7 mouse cellular contexts compared by ENCODE assay signal in the genomic region with DNA sequence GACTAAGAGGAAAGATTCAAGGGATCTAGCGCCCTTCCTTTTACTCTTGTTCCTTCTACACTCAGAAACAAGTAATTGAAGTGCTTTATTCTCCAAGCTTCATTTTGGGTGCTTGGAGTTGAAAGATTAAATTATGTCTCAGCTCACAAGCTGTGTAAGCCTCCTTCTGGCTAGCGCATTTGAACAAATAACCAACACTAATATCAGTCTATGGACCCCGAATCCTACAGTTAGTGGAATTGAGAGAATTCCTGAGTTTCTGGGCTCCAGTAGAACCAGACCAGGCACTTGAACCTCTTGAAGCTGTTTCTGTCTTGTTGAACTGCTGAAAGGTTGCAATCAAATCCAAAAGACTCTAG. TPM values are rescaled to one million over a fixed set of nuclear protein-coding genes. Genes with fewer than 3 reads are reported as not detected.
DNase-seq lines count a peak whose midpoint lies in the region; ATAC-seq and TF ChIP-seq lines count a peak whose summit lies in the region.

No protein-coding gene starts in this region.

- ATAC-seq in lung, embryonic 15.5 days (ENCODE audit: borderline replicate concordance, extremely low read depth, low FRiP score, low TSS enrichment) = peak; percentile 8; the same call in 1 of the 2 replicates
- ATAC-seq in limb, embryonic 14.5 days (ENCODE audit: low FRiP score, low read depth) = no peak; the same call in 1 of the 2 replicates

- no peak for DNase-seq in lung, postnatal 25 days (ENCODE audit: low spot score)
- no peak for DNase-seq in forebrain, embryonic 10.5 days (ENCODE audit: extremely low spot score, low spot score)
- DNase-seq in limb, embryonic 14.5 days (ENCODE audit: low spot score) = no peak
- no peak for DNase-seq in spleen, postnatal 36 days (ENCODE audit: low spot score in 2 of 2)
- no peak for DNase-seq in left cerebral cortex, adult 9 months (ENCODE audit: low spot score in 2 of 2)

- H3K9me3 ChIP-seq in lung, embryonic 15.5 days = no peaks in the 10 kb centered on the region
- H3K9me3 ChIP-seq in forebrain, embryonic 10.5 days = no peaks in the 10 kb centered on the region
- no peaks in the 10 kb centered on the region for H3K9me3 ChIP-seq in limb, embryonic 14.5 days (ENCODE audit: control insufficient read depth, low read length)

- peak overlapping the region; percentile 97 for H3K4me3 ChIP-seq in lung, embryonic 15.5 days
- peak overlapping the region; percentile 96 for H3K4me3 ChIP-seq in forebrain, embryonic 10.5 days
- peak overlapping the region; percentile 93 for H3K4me3 ChIP-seq in limb, embryonic 14.5 days (replicated peaks; ENCODE audit: low read length)
- peak overlapping the region; percentile 95 for H3K4me3 ChIP-seq in small intestine, adult 2 months (ENCODE audit: low read depth, low read length)

- peaks cover 10% of the 10 kb centered on the region; the same call in 1 of the 2 replicates for H3K27me3 ChIP-seq in lung, embryonic 15.5 days
- H3K27me3 ChIP-seq in forebrain, embryonic 10.5 days (ENCODE audit: poor library complexity, severe bottlenecking) = peaks cover 23% of the 10 kb centered on the region
- no peaks in the 10 kb centered on the region for H3K27me3 ChIP-seq in limb, embryonic 14.5 days (ENCODE audit: control insufficient read depth, insufficient read depth, low read length)
- no peaks in the 10 kb centered on the region for H3K27me3 ChIP-seq in small intestine, adult 2 months (ENCODE audit: control insufficient read depth, insufficient read depth, low read length)

- H3K4me2 ChIP-seq in lung, embryonic 15.5 days = peak overlapping the region; percentile 70
- H3K4me2 ChIP-seq in limb, embryonic 14.5 days (replicated peaks; ENCODE audit: low read depth, low read length, severe bottlenecking) = peak overlapping the region; percentile 71

- peak overlapping the region; percentile 93 for H3K27ac ChIP-seq in lung, embryonic 15.5 days
- H3K27ac ChIP-seq in forebrain, embryonic 10.5 days = peak overlapping the region; percentile 97
- H3K27ac ChIP-seq in limb, embryonic 14.5 days (replicated peaks; ENCODE audit: low read depth, low read length) = peak overlapping the region; percentile 85
- H3K27ac ChIP-seq in small intestine, adult 2 months (ENCODE audit: insufficient read depth, low read depth, low read length) = no peak overlapping the region; the same call in 1 of the 2 replicates

- no peak for TF ChIP-seq POLR2A in limb, embryonic 14.5 days (IDR thresholded peaks at IDR 0.05; ENCODE audit: borderline replicate concordance, extremely low read depth, insufficient read depth, insufficient read length)
- TF ChIP-seq POLR2A in small intestine, adult 2 months (IDR thresholded peaks at IDR 0.05; ENCODE audit: low read depth, low read length) = no peak

- H3K4me1 ChIP-seq in lung, embryonic 15.5 days = peaks cover 6% of the 10 kb centered on the region
- peaks cover 20% of the 10 kb centered on the region for H3K4me1 ChIP-seq in forebrain, embryonic 10.5 days
- H3K4me1 ChIP-seq in limb, embryonic 14.5 days (ENCODE audit: control insufficient read depth, insufficient read depth, low read length) = 0 out of 2 replicates have a peak, but pooled peaks cover 3% of the 10 kb centered on the region
- H3K4me1 ChIP-seq in small intestine, adult 2 months (ENCODE audit: control insufficient read depth, insufficient read depth, insufficient read length, low read length) = no peaks in the 10 kb centered on the region; the same call in 1 of the 2 replicates

- 59% methylated on average over 3 of the region's 3 CpGs for WGBS in lung, embryonic 15.5 days
- WGBS in forebrain, embryonic 10.5 days = 80% methylated on average over 3 of the region's 3 CpGs
- 72% methylated on average over 3 of the region's 3 CpGs for WGBS in limb, embryonic 14.5 days
- 52% methylated on average over 3 of the region's 3 CpGs for WGBS in small intestine, adult 2 months

- peak overlapping the region; percentile 85 for H3K9ac ChIP-seq in lung, embryonic 15.5 days
- peak overlapping the region; percentile 94 for H3K9ac ChIP-seq in limb, embryonic 14.5 days (ENCODE audit: low read depth, low read length, severe bottlenecking)

- TF ChIP-seq CTCF in small intestine, adult 2 months (IDR thresholded peaks at IDR 0.05; ENCODE audit: extremely low read depth, insufficient read length, insufficient replicate concordance, low read depth, low read length) = no peak

- H3K36me3 ChIP-seq in lung, embryonic 15.5 days = no peaks in the 10 kb centered on the region
- 0 out of 2 replicates have a peak, but pooled peaks cover 3% of the 10 kb centered on the region for H3K36me3 ChIP-seq in forebrain, embryonic 10.5 days (replicated peaks)
- no peaks in the 10 kb centered on the region for H3K36me3 ChIP-seq in limb, embryonic 14.5 days (ENCODE audit: control insufficient read depth, insufficient read depth, low read length)
- H3K36me3 ChIP-seq in small intestine, adult 2 months (ENCODE audit: control insufficient read depth, insufficient read depth, low read length) = no peaks in the 10 kb centered on the region

RNA-seq across cellular contexts. Expression of gene Mtx2, which starts 0.3 kb away (rescaled TPM):
- polyA plus RNA-seq in lung, embryonic 15.5 days (2015; fragmentation: Nextera tagmentation; extraction: Ambion mirVana) = 111 and 119 TPM in 2 replicates
- polyA plus RNA-seq in forebrain, embryonic 10.5 days (2016; fragmentation: Nextera tagmentation; extraction: Ambion mirVana) = 113 and 114 TPM in 2 replicates
- polyA plus RNA-seq in limb, embryonic 14.5 days (2012; rRNA removed) = 69.0 and 72.4 TPM in 2 replicates
- polyA plus RNA-seq in limb, embryonic 14.5 days (2014; fragmentation: Nextera tagmentation; extraction: Ambion mirVana) = 121 and 132 TPM in 2 replicates
- 50.3 and 64.1 TPM in 2 replicates for polyA plus RNA-seq in small intestine, adult 2 months (2012; rRNA removed)
